Mouse (Mus musculus): ENCODE measurements at regions not wholly inside any gene's neighbourhood (a gene's known extent, or its start where the extent isn't known, plus 50 kb on each side); places are given as distances from the start of the nearest gene placed in this dataset.
"Not testable (repeated sequence)": the region's sequence is repeated elsewhere in the genome, so short reads cannot be mapped to it uniquely, and the experiment has no call there.

GRCm38 (mm10) chr9:30597092-30597491 is 170.2 kb downstream of the Snx19 start:
- TF ChIP-seq CTCF, POLR2A (IDR thresholded peaks at IDR 0.05; ENCODE audit: insufficient read depth, low read depth, low read length): not testable (repeated sequence)

Measured in olfactory bulb, adult 2 months (tissue).